15 mouse cellular contexts compared by ENCODE assay signal in the genomic region with DNA sequence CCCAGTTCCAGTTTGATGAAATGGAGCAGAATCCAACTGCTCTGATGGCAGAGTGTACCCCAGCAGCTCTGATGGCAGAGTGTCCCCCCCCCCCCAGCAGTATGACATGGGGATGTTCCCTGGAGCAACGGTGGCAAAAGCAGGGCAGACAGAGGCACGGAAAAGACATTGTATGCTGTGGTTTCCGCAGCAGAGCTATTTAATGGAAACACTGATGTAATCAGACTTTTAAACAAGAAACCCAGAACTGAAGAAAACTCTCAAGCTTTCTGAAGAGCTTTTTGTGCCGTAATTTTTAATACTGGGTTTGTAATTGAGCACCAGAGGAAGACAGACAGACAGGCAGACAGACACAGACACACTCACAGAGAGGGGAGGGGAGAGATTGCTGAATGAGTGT.
"Had no signal": no experiment of that assay in that cellular context is flagged by ENCODE, and none has a peak within 500 bp of the region (broad histone marks: within the 10 kb centered on the region; RNA-seq: fewer than 3 reads in every experiment).

No protein-coding gene starts in this region.

- H3K36me3 ChIP-seq: midbrain, embryonic 10.5 days; midbrain, embryonic 12.5 days; neural tube, embryonic 12.5 days; stomach, embryonic 15.5 days had no signal

- H3K9ac ChIP-seq: lung, embryonic 14.5 days; midbrain, embryonic 12.5 days; neural tube, embryonic 12.5 days; stomach, embryonic 15.5 days had no signal

- H3K4me2 ChIP-seq: lung, embryonic 14.5 days; midbrain, embryonic 12.5 days; neural tube, embryonic 12.5 days; stomach, embryonic 15.5 days had no signal

- H3K27me3 ChIP-seq: midbrain, embryonic 12.5 days; neural tube, embryonic 12.5 days; stomach, embryonic 15.5 days had no signal

- H3K27ac ChIP-seq: midbrain, embryonic 10.5 days; midbrain, embryonic 12.5 days; neural tube, embryonic 12.5 days; stomach, embryonic 15.5 days; stomach, postnatal 0 days had no signal

- DNase-seq: lung, adult 18-20 months; lung, embryonic 14.5 days; lung, postnatal 10 days; lung, postnatal 4 days; midbrain, embryonic 14.5 days; right cerebral cortex, postnatal 14 days; thymus, adult 2 months; thymus, postnatal 25 days; thymus, postnatal 4 days had no signal

- H3K9me3 ChIP-seq: midbrain, embryonic 10.5 days; midbrain, embryonic 12.5 days; neural tube, embryonic 12.5 days; stomach, embryonic 15.5 days had no signal

- ATAC-seq: midbrain, embryonic 16.5 days had no signal

- H3K4me1 ChIP-seq: midbrain, embryonic 12.5 days; neural tube, embryonic 12.5 days; stomach, embryonic 15.5 days had no signal

- H3K4me3 ChIP-seq: midbrain, embryonic 10.5 days; midbrain, embryonic 12.5 days; neural tube, embryonic 12.5 days; stomach, embryonic 15.5 days had no signal
